Mouse (Mus musculus): ENCODE measurements around the gene Camsap2. TPM values are rescaled to one million over a fixed set of nuclear protein-coding genes. Genes with fewer than 3 reads are reported as not detected.

Camsap2 gene
- total and polyA plus RNA-seq, 2 experiments from 2014 or later = 21.9 to 137 TPM

DNA sequence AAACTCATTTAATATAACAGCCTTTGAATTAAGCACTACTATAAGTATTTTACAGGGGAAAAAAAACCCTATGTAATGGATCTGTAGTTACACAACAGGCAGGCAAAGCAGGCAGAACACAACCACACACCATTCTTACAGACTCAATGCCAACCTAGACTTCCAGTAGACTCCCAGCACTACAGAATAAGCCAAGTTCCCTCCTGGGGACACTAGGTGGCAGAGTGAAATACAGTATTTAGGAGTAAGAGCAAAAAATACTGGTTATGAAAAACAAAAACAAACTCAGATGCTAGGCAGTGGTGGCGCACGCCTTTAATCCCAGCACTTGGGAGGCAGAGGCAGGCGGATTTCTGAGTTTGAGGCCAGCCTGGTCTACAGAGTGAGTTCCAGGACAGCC is 39.5 kb downstream of the Camsap2 start:
- TF ChIP-seq CTCF (IDR thresholded peaks at IDR 0.05) = peak; percentile 70
- no peak overlapping the region for H3K27ac ChIP-seq (ENCODE audit: low read depth, low read length)
- H3K9me3 ChIP-seq (ENCODE audit: low read length) = no peaks in the 10 kb centered on the region
- H3K36me3 ChIP-seq (ENCODE audit: insufficient read depth, low read length) = no peaks in the 10 kb centered on the region
- DNase-seq (ENCODE audit: low spot score) (peak; percentile 56), ATAC-seq (ENCODE audit: low FRiP score) (no peak)
- WGBS = 76% methylated on average over 3 of the region's 3 CpGs
- no peak overlapping the region for H3K4me2 ChIP-seq (ENCODE audit: low read depth, low read length, poor library complexity, severe bottlenecking)
- H3K4me1 ChIP-seq (ENCODE audit: insufficient read depth, low read length) = no peaks in the 10 kb centered on the region
- H3K4me3 ChIP-seq (ENCODE audit: low read depth, low read length) = no peak overlapping the region
- no peak overlapping the region for H3K9ac ChIP-seq (replicated peaks; ENCODE audit: low read length, poor library complexity, severe bottlenecking)
- no peaks in the 10 kb centered on the region for H3K27me3 ChIP-seq (ENCODE audit: insufficient read depth, low read length)

DNA sequence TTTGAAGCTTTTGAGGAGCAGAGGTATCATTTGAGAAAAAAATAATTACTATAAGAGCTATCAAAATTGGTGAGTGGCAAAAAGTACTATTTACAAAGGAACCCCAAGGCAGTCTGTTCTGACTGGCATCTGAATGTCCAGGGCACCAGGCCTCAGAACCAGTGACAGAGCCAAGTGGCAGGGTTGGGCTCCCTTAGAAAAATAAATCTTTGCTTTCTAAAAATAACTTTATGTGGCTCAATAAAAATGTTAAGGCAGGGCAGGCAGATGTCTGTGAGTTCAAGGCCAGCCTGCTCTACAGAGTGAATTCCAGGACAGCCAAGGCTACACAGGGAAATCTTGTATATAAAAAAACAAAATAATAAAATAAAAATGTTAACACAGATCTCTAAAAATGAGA is 51.9 kb downstream of the Camsap2 start:
- H3K4me2 ChIP-seq (ENCODE audit: low read depth, low read length, poor library complexity, severe bottlenecking) = no peak overlapping the region
- DNase-seq (ENCODE audit: low spot score) (no peak), ATAC-seq (ENCODE audit: low FRiP score) (no peak)
- H3K27ac ChIP-seq (ENCODE audit: low read depth, low read length) = no peak overlapping the region
- H3K4me1 ChIP-seq (ENCODE audit: insufficient read depth, low read length) = no peaks in the 10 kb centered on the region; the same call in 1 of the 2 replicates
- no peak overlapping the region for H3K4me3 ChIP-seq (ENCODE audit: low read depth, low read length)
- H3K9ac ChIP-seq (replicated peaks; ENCODE audit: low read length, poor library complexity, severe bottlenecking) = no peak overlapping the region
- H3K27me3 ChIP-seq (ENCODE audit: insufficient read depth, low read length) = no peaks in the 10 kb centered on the region
- H3K36me3 ChIP-seq (ENCODE audit: insufficient read depth, low read length) = 0 out of 2 replicates have a peak, but pooled peaks cover 3% of the 10 kb centered on the region
- no peaks in the 10 kb centered on the region for H3K9me3 ChIP-seq (ENCODE audit: low read length)
- no peak for TF ChIP-seq CTCF (IDR thresholded peaks at IDR 0.05)

DNA sequence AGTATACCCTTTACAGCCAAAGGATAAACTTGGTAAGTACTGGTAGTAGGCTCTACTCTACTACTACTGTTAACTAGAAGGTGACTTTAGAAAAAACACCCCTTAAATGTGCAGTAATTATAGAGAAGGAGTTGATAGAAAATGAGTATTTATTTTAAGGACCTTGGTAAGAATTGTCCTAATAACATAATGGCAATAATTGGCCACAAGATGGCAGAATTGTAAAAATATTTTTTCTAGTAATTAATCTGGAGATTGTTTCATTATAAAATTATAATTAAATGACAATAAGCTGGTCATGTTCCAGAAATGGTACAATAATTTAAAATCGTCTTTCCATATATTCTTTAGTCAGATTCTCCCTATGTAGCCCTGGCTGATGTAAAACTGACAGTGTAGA is 56.1 kb downstream of the Camsap2 start:
- no peak overlapping the region for H3K4me2 ChIP-seq (ENCODE audit: low read depth, low read length, poor library complexity, severe bottlenecking)
- no peaks in the 10 kb centered on the region for H3K27me3 ChIP-seq (ENCODE audit: insufficient read depth, low read length)
- no peak overlapping the region for H3K27ac ChIP-seq (ENCODE audit: low read depth, low read length)
- no peak overlapping the region for H3K4me3 ChIP-seq (ENCODE audit: low read depth, low read length)
- H3K9ac ChIP-seq (replicated peaks; ENCODE audit: low read length, poor library complexity, severe bottlenecking) = no peak overlapping the region
- H3K36me3 ChIP-seq (ENCODE audit: insufficient read depth, low read length) = peaks cover 7% of the 10 kb centered on the region; the same call in 1 of the 2 replicates
- WGBS = 81% methylated on average over 1 of the region's 1 CpGs
- H3K9me3 ChIP-seq (ENCODE audit: low read length) = no peaks in the 10 kb centered on the region
- ATAC-seq (ENCODE audit: low FRiP score) (no peak), DNase-seq (ENCODE audit: low spot score) (peak; percentile 24)
- no peaks in the 10 kb centered on the region; the same call in 1 of the 2 replicates for H3K4me1 ChIP-seq (ENCODE audit: insufficient read depth, low read length)
- peak; percentile 54 for TF ChIP-seq CTCF (IDR thresholded peaks at IDR 0.05)

DNA sequence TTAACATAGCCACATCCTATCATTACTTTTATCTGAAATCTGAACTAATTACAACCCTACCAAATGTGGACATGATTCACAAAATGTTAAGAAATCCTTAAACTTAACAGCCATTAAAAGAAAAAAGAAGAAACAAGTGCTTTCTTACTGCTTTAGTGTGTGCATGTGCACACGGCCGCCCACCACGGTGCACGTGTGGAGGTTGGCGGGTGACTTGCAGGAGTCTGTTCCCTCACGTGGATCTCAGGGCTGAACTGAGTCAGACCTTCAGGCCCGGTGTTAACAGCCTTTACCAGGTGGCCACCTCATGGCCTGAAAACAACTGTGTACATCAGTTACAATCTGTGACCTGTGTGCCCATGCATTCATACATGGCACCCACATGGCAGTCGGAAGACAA is 68.5 kb downstream of the Camsap2 start:
- no peak for ATAC-seq (ENCODE audit: low FRiP score)
- H3K9ac ChIP-seq (replicated peaks; ENCODE audit: low read length, poor library complexity, severe bottlenecking) = no peak overlapping the region
- peaks cover 65% of the 10 kb centered on the region for H3K36me3 ChIP-seq (ENCODE audit: insufficient read depth, low read length)
- H3K27ac ChIP-seq (ENCODE audit: low read depth, low read length) = no peak overlapping the region
- DNase-seq (ENCODE audit: low spot score) = no peak
- no peaks in the 10 kb centered on the region for H3K27me3 ChIP-seq (ENCODE audit: insufficient read depth, low read length)
- 93% methylated on average over 8 of the region's 8 CpGs for WGBS
- no peak overlapping the region for H3K4me3 ChIP-seq (ENCODE audit: low read depth, low read length)
- no peaks in the 10 kb centered on the region for H3K4me1 ChIP-seq (ENCODE audit: insufficient read depth, low read length)
- H3K9me3 ChIP-seq (ENCODE audit: low read length) = no peaks in the 10 kb centered on the region
- H3K4me2 ChIP-seq (ENCODE audit: low read depth, low read length, poor library complexity, severe bottlenecking) = no peak overlapping the region
- no peak for TF ChIP-seq CTCF (IDR thresholded peaks at IDR 0.05)

DNA sequence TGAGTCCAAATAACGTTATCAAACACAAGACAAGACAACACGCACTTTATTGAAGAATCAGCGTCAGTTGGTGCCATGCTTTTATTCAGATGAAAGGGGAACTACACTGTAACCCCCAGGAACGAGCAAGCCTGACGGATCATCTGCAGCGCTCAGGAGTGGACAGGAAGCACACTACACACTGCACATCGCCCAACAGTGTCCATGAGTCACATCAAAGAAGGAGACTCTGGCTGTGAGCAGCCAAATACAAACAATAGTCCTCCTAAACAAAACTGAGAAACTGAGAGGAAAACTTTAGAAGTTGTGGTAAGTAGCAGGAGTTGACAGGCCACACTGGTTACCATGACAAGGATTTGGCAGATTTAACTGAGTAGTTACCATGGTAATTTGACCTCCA is 77.7 kb downstream of the Camsap2 start:
- Histone ChIP-seq H3K27me3 (ENCODE audit: insufficient read depth, low read length) (no peaks in the 10 kb centered on the region), H3K27ac (ENCODE audit: low read depth, low read length) (no peak overlapping the region), H3K4me2 (ENCODE audit: low read depth, low read length, poor library complexity, severe bottlenecking) (no peak overlapping the region), H3K36me3 (ENCODE audit: insufficient read depth, low read length) (peaks cover 35% of the 10 kb centered on the region), H3K9ac (replicated peaks; ENCODE audit: low read length, poor library complexity, severe bottlenecking) (no peak overlapping the region), H3K4me1 (ENCODE audit: insufficient read depth, low read length) (no peaks in the 10 kb centered on the region), H3K9me3 (ENCODE audit: low read length) (no peaks in the 10 kb centered on the region), H3K4me3 (ENCODE audit: low read depth, low read length) (no peak overlapping the region)
- no peak for TF ChIP-seq CTCF (IDR thresholded peaks at IDR 0.05)
- 23% methylated on average over 7 of the region's 7 CpGs for WGBS
- ATAC-seq (ENCODE audit: low FRiP score) (no peak), DNase-seq (ENCODE audit: low spot score) (peak; percentile 21)

DNA sequence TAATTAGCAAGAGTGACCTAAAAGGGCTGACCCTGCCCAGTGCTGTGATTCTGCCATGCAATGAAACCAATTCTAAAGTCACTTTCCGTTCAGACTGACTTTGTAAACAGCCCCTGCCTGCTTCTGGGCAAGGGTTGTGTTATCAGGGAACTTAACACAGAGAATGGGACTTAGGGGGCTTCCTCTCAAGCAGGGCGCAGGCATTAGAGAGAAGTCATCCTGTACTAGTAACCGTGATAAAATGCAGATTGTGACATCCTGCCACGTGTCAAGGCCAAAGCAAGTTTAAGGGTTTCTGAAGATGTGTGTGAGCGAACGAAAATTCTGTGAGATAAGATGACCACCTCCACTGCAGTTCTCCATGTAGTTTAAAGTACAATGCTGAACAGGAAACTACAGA is 79.8 kb downstream of the Camsap2 start:
- no peak for TF ChIP-seq CTCF (IDR thresholded peaks at IDR 0.05)
- 80% methylated on average over 6 of the region's 6 CpGs for WGBS
- H3K4me1 ChIP-seq (ENCODE audit: insufficient read depth, low read length) = peaks cover 3% of the 10 kb centered on the region; the same call in 1 of the 2 replicates
- DNase-seq (ENCODE audit: low spot score) (no peak), ATAC-seq (ENCODE audit: low FRiP score) (no peak)
- no peaks in the 10 kb centered on the region for H3K27me3 ChIP-seq (ENCODE audit: insufficient read depth, low read length)
- peaks cover 15% of the 10 kb centered on the region for H3K36me3 ChIP-seq (ENCODE audit: insufficient read depth, low read length)
- no peaks in the 10 kb centered on the region for H3K9me3 ChIP-seq (ENCODE audit: low read length)
- no peak overlapping the region for H3K9ac ChIP-seq (replicated peaks; ENCODE audit: low read length, poor library complexity, severe bottlenecking)
- H3K27ac ChIP-seq (ENCODE audit: low read depth, low read length) = no peak overlapping the region
- H3K4me2 ChIP-seq (ENCODE audit: low read depth, low read length, poor library complexity, severe bottlenecking) = no peak overlapping the region
- no peak overlapping the region for H3K4me3 ChIP-seq (ENCODE audit: low read depth, low read length)
